Mouse (Mus musculus) forebrain, embryonic 15.5 days (tissue): ENCODE results near the gene Oxgr1. TPM values are rescaled to one million over a fixed set of nuclear protein-coding genes. Genes with fewer than 3 reads are reported as not detected.

Experiments
- polyA plus RNA-seq: library from polyadenylated mRNA; unstranded; fragments of >200 nt; fragmentation: Nextera tagmentation; extraction: Ambion mirVana; gene quantifications from 2 replicates; pipeline ENCODE4 v1.2.1, GENCODE M21; 2015

The Oxgr1 gene
- polyA plus RNA-seq, 1 experiment from 2014 or later, result not detected

Other genes starting within 250 kb of the Oxgr1 start
- 22.2 TPM in 2 replicates for gene Mbnl2, start 233.2 kb upstream of the Oxgr1 start, polyA plus RNA-seq